Mouse (Mus musculus) cerebellum, postnatal 4 days (tissue): ENCODE measurements around the gene Klk9.
A peak's percentile ranks its signal among the peaks of the same experiment; 100 is the strongest.

Experiments used
- DNase-seq, 2 experiments: peaks; one replicate each; pipeline ENCODE4 v3.0.0; 2022; ENCODE audit warnings: low spot score in 2 of 2, mixed read lengths in 1 of 2

Gene Klk9

GRCm38 (mm10) chr7:43791591-43791990 lies at the start of gene Klk9:
TSS of gene Klk9 (plus strand) at chr7:43791891.
- no peak for DNase-seq

DNA sequence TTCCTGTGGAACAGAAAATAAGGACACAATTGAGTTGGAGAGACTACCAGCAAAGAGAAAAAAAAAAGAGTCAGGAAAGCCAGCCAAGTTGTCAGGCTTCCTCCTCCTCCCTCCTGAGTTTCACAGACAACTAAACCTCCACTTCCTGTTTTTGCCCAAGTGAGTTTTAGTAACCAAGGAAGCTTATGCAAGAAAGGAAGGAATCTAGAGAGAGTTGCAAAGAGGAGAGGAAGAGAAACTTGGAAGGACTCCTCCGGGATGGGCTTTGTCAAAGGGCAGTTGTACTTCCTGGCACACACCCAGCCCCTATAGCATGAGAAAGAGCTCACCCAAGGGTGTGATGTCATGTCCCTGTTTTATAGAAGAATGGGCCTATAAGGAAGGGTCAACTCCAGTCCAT lies 43.9 kb upstream of the Klk9 start:
- no peak for DNase-seq

DNA sequence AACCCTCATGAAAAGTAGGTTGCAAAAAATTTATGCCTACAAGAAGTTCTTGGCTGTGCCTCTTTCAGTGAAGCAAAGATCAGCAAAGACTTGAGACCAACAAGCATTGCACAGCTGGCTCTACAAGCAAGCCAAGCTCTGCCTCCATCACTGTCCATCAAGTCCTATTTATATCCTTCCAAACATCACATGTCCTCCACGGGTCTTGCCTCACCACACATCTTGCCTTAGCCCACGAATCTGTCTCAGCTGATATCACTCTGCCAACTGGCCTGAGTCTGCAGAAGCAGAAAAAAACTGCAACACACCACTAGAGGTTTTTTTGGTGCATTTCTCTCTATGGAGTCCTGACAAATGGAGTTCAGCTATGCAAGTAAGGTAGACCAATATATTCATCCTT lies 38.9 kb upstream of the Klk9 start:
- DNase-seq, result no peak

GRCm38 (mm10) chr7:43766484-43766883 lies 25.2 kb upstream of the Klk9 start:
- no peak for DNase-seq

DNA sequence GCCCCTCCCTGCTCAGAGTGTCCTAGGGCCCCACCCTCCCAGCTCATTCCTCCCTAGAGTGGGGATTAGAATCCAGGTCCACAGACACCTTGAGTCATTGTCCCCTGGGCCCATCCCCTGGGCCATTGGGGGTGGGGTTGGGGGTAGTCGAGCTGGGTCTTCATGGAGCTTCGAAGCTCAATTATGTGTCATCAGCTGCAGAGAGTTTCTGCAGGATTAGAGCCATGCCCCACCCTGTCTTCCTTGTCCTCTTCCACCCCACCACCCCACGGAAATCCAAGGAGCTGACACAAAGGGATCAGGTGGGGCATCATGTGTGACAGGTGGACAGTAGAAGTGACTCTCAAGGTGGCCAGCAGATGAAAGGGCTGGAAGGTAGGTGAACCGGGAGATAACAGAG lies 23.1 kb upstream of the Klk9 start, which contains the start of gene Klk12:
Gene Klk12 (plus strand): TSS at position 301 of the 400 bp plus-strand sequence.
- DNase-seq, result no peak

DNA sequence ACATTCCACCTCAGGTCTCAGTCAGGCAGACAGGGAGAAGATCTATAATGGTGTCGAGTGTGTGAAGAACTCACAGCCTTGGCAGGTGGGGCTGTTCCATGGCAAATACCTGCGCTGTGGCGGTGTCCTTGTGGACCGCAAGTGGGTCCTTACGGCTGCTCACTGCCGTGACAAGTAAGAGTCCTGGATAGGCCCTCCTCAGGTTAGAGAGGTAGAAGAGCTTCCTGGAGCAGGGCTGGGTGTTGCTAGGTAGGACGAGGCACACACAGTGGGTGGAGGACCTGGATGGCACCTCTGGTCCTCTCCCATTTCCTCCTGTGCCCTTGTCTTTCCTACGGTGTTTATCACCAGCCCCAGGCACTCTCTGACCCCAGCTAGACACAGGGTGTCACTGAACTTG lies 22.1 kb upstream of the Klk9 start:
- DNase-seq, result no peak

- DNase-seq, result peak in 1 of 2 experiments; percentile 11
Observed at GRCm38 (mm10) chr7:43770701-43771100, 21.0 kb upstream of the Klk9 start.

DNA sequence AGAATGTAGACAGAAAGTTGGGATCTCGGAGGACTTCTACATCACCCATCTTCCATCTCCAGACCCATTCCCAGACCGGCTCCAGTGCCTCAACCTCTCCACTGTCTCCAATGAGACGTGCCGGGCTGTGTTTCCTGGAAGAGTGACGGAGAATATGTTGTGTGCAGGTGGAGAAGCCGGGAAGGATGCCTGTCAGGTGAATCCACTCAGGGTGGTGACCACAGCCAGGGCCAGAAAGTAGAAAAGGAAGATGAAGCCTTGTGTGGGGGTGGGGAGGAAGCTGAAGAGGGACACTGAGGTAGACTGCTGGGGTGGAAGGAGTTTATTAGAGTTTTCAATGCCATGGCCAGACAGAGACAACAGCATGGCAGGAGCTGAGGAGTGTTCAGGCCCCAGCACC lies 19.8 kb upstream of the Klk9 start:
- no peak for DNase-seq

DNA sequence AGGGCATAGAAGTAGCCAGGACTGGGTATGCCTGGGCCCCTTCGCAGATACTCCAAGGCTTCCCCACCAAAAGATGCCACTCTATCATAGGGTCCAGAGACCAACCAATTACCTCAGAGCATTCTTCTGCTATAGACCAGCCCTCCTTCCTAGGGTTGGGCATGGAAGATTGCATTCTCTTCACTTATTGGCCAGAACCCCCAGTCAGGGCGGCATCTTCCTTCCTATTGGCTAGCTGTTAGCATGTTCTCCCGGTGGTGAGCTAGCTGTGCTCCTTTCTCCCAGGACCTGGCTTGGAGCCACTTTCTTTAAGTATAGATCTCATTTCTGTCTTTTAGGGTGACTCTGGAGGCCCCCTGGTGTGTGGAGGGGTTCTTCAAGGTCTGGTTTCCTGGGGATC lies 18.8 kb upstream of the Klk9 start:
- DNase-seq, result peak in 1 of 2 experiments; percentile 13

DNA sequence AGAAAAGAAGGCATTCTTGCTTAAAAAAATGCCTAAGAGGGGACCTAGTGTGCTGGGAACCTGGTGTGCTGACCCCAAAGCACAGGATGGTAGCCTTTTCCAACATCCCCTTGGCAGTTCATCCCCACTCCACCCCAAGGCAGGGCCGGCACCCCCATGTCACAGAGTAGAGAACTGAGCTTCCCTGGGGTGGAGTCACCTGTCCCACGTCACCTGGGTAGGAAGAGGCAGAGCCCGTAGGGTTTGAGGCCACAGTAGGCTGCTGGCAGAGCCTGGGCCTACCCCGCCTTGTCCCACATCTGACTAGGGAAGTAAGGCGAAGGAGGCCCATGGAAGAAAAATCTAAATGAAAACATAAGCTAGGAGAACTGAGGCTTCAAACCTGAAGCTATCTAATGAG lies 17.3 kb upstream of the Klk9 start, which contains the start of gene Klk11:
Gene Klk11 (plus strand): TSS at position 241 of the 400 bp plus-strand sequence.
- DNase-seq, result no peak

- no peak for DNase-seq
Observed at GRCm38 (mm10) chr7:43774802-43775201, 16.9 kb upstream of the Klk9 start.

GRCm38 (mm10) chr7:43775311-43776057 lies 16.2 kb upstream of the Klk9 start:
- DNase-seq, result no peak

DNA sequence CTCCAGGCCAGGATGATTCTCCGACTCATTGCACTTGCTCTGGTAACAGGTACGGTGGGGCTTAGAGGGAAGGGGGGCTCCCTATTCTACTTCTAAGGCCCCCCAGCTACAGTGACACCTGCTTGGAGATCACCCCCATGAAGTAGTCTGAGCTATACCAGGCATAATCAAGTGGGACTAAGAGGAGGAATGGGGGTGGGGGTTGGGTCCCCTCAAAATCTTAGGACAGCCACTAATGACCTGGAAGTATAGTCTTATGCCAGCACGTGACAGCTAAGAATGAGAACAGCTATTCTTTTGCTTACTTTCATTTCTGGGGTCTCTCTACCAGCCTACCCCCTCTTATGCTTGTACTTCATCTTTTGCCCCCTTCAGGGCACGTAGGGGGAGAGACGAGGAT lies 15.2 kb upstream of the Klk9 start:
- no peak for DNase-seq

GRCm38 (mm10) chr7:43777423-43777822 lies 14.3 kb upstream of the Klk9 start:
- no peak for DNase-seq

- DNase-seq, result peak in 1 of 2 experiments; percentile 0
Observed at GRCm38 (mm10) chr7:43778176-43778970, 13.3 kb upstream of the Klk9 start.

- peak in 1 of 2 experiments; percentile 1 for DNase-seq
Observed at GRCm38 (mm10) chr7:43780241-43780640, 11.4 kb upstream of the Klk9 start.

- DNase-seq, result no peak
Observed at GRCm38 (mm10) chr7:43780746-43781145, 10.9 kb upstream of the Klk9 start, which contains the start of gene Klk10. TSS of gene Klk10 (plus strand) at chr7:43781035.

GRCm38 (mm10) chr7:43781541-43781940 lies 10.2 kb upstream of the Klk9 start:
- peak in 1 of 2 experiments; percentile 17 for DNase-seq

DNA sequence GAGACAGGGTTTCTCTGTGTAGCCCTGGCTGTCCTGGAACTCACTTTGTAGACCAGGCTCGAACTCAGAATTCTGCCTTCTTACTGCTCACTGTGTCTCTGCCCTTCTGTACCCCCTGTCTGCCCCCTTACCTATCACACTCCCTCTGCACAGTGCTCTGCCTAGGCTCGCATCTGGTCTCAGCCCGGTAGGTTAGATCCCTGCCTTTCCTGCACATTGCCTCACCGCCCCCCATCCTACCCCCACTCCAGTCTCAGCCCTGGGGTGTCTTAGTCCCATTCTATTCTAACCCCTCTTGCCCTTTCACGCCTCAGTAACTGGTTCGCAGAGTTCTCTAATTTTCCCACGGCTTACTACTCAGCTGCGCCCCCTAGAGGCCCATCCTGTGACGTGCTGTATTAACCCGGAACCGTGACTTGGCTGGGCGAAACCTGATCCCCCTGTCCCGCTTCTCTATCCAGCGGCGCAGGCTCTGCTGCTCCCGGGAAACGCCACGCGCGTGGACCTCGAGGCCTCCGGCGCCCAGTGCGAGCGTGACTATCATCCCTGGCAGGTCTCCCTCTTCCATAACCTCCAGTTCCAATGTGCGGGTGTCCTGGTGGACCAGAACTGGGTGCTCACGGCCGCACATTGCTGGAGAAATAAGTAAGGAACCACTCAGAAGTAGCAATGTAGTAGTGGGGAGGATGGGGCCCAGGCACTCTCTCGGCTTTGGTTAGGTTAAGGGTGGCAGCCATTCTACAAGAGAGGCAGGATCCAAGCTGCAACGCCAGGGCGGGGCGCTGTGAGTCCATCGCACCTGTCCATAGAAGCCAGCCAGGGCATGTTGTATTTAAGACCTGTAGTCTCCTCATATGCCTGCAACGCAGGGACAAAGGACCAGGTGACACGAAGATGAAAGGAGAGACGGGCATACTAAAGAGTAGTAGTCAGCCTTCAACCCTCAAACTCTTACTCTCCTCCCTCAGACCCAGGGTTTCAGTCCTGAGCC lies 9.1 kb upstream of the Klk9 start:
- DNase-seq, result peak; percentile 62 to 80

- DNase-seq, result no peak
Observed at GRCm38 (mm10) chr7:43785286-43785685, 6.4 kb upstream of the Klk9 start.

- no peak for DNase-seq
Observed at GRCm38 (mm10) chr7:43788096-43788495, 3.6 kb upstream of the Klk9 start.

- DNase-seq, result no peak
Observed at GRCm38 (mm10) chr7:43789295-43789694, 2.4 kb upstream of the Klk9 start.
